Mouse (Mus musculus): ENCODE data around the gene Slc15a3. TPM values are rescaled to one million over a fixed set of nuclear protein-coding genes. Genes with fewer than 3 reads are reported as not detected.

The Slc15a3 gene
- polyA plus RNA-seq, 1 experiment from 2014 or later: 0.54 TPM

- no peak for ATAC-seq (ENCODE audit: low FRiP score, low TSS enrichment)
- Histone ChIP-seq H3K27me3 (ENCODE audit: control insufficient read depth, insufficient read depth, low read length) (no peaks in the 10 kb centered on the region), H3K9ac (replicated peaks; ENCODE audit: low read length) (no peak overlapping the region), H3K4me2 (ENCODE audit: low read length) (no peak overlapping the region), H3K4me1 (ENCODE audit: control insufficient read depth, insufficient read depth, low read length) (no peaks in the 10 kb centered on the region), H3K4me3 (replicated peaks; ENCODE audit: low read depth, low read length) (no peak overlapping the region), H3K27ac (replicated peaks; ENCODE audit: low read depth, low read length) (no peak overlapping the region), H3K9me3 (ENCODE audit: control insufficient read depth, low read length) (no peaks in the 10 kb centered on the region), H3K36me3 (ENCODE audit: control insufficient read depth, insufficient read depth, low read length) (peaks cover 71% of the 10 kb centered on the region)
- DNase-seq: no peak
- WGBS: 84% methylated on average over 5 of the region's 5 CpGs
These were observed 66.1 kb downstream of the Slc15a3 start for GRCm38 (mm10) chr19:10905728-10906000.

- H3K4me3 ChIP-seq (replicated peaks; ENCODE audit: low read depth, low read length): no peak overlapping the region
- H3K36me3 ChIP-seq (ENCODE audit: control insufficient read depth, insufficient read depth, low read length): peaks cover 49% of the 10 kb centered on the region
- H3K9me3 ChIP-seq (ENCODE audit: control insufficient read depth, low read length): no peaks in the 10 kb centered on the region
- no peaks in the 10 kb centered on the region for H3K4me1 ChIP-seq (ENCODE audit: control insufficient read depth, insufficient read depth, low read length)
- no peak overlapping the region for H3K9ac ChIP-seq (replicated peaks; ENCODE audit: low read length)
- no peak for ATAC-seq (ENCODE audit: low FRiP score, low TSS enrichment)
- DNase-seq: peak; percentile 77
- no peak overlapping the region for H3K27ac ChIP-seq (replicated peaks; ENCODE audit: low read depth, low read length)
- H3K4me2 ChIP-seq (ENCODE audit: low read length): no peak overlapping the region
- 52% methylated on average over 3 of the region's 3 CpGs for WGBS
- no peaks in the 10 kb centered on the region for H3K27me3 ChIP-seq (ENCODE audit: control insufficient read depth, insufficient read depth, low read length)
These were observed 68.4 kb downstream of the Slc15a3 start for GRCm38 (mm10) chr19:10907891-10908290.

Other genes with a start within 250 kb of the Slc15a3 start
- 208 and 247 TPM in 2 replicates for gene Ddb1, start 234.4 kb upstream of the Slc15a3 start, polyA plus RNA-seq (2014; fragmentation: Nextera tagmentation; extraction: Ambion mirVana)
- gene Tkfc, start 234.1 kb upstream of the Slc15a3 start, polyA plus RNA-seq (2014; fragmentation: Nextera tagmentation; extraction: Ambion mirVana): 27.5 and 29.1 TPM in 2 replicates
- gene Vwce, start 205.5 kb upstream of the Slc15a3 start, polyA plus RNA-seq (2014; fragmentation: Nextera tagmentation; extraction: Ambion mirVana): 0.53 and 0.83 TPM in 2 replicates
- gene Pga5, start 161.7 kb upstream of the Slc15a3 start, polyA plus RNA-seq (2014; fragmentation: Nextera tagmentation; extraction: Ambion mirVana): not detected in 2 replicates
- 27.3 and 32.1 TPM in 2 replicates for gene Vps37c, start 151.0 kb upstream of the Slc15a3 start, polyA plus RNA-seq (2014; fragmentation: Nextera tagmentation; extraction: Ambion mirVana)
- 0.16 and 0.25 TPM in 2 replicates for gene Cd5, start 100.7 kb upstream of the Slc15a3 start, polyA plus RNA-seq (2014; fragmentation: Nextera tagmentation; extraction: Ambion mirVana)
- not detected in 2 replicates for gene Cd6, start 9.7 kb upstream of the Slc15a3 start, polyA plus RNA-seq (2014; fragmentation: Nextera tagmentation; extraction: Ambion mirVana)
- 183 and 191 TPM in 2 replicates for gene Tmem132a, start 30.2 kb downstream of the Slc15a3 start, polyA plus RNA-seq (2014; fragmentation: Nextera tagmentation; extraction: Ambion mirVana)
- gene Tmem109, start 42.3 kb downstream of the Slc15a3 start, polyA plus RNA-seq (2014; fragmentation: Nextera tagmentation; extraction: Ambion mirVana): 35.8 and 41.2 TPM in 2 replicates
- 39.2 and 69.0 TPM in 2 replicates for gene Prpf19, start 55.5 kb downstream of the Slc15a3 start, polyA plus RNA-seq (2014; fragmentation: Nextera tagmentation; extraction: Ambion mirVana)
- 0.33 and 0.38 TPM in 2 replicates for gene Zp1, start 80.9 kb downstream of the Slc15a3 start, polyA plus RNA-seq (2014; fragmentation: Nextera tagmentation; extraction: Ambion mirVana)
- 0.16 and 0.18 TPM in 2 replicates for gene Ptgdr2, start 97.4 kb downstream of the Slc15a3 start, polyA plus RNA-seq (2014; fragmentation: Nextera tagmentation; extraction: Ambion mirVana)
- 10.7 and 12.5 TPM in 2 replicates for gene Ccdc86, start 109.5 kb downstream of the Slc15a3 start, polyA plus RNA-seq (2014; fragmentation: Nextera tagmentation; extraction: Ambion mirVana)
- not detected in 2 replicates for gene Ms4a10, start 134.9 kb downstream of the Slc15a3 start, polyA plus RNA-seq (2014; fragmentation: Nextera tagmentation; extraction: Ambion mirVana)
- gene Ms4a15, start 153.5 kb downstream of the Slc15a3 start, polyA plus RNA-seq (2014; fragmentation: Nextera tagmentation; extraction: Ambion mirVana): not detected in 2 replicates
- not detected in 2 replicates for gene Ms4a18, start 178.3 kb downstream of the Slc15a3 start, polyA plus RNA-seq (2014; fragmentation: Nextera tagmentation; extraction: Ambion mirVana)
- gene Ms4a8a, start 241.4 kb downstream of the Slc15a3 start, polyA plus RNA-seq (2014; fragmentation: Nextera tagmentation; extraction: Ambion mirVana): not detected in 2 replicates

Measured in midbrain, embryonic 14.5 days (tissue).